Mouse (Mus musculus) megakaryocyte progenitor cell, adult 5-6 weeks (primary cell): Measurements from ENCODE around the gene E130309D02Rik. TPM values are rescaled to one million over a fixed set of nuclear protein-coding genes. Genes with fewer than 3 reads are reported as not detected.

ENCODE experiments used
- ATAC-seq: replicated peaks from 2 replicates; pipeline ENCODE4 v1.8.0; 2016; ENCODE audit warnings: mild to moderate bottlenecking, moderate TSS enrichment, inconsistent platforms; ENCODE audit not compliant: poor library complexity
- total RNA-seq, 2 experiments: library from RNA; stranded (forward) in 1 of 2; stranded (reverse) in 1 of 2; fragments of 157-497, 149-512 nt in 1 of 2; fragments of 200-1000 nt in 1 of 2; gene quantifications; 2 replicates each; pipeline versions ENCODE4 v1.2.3 to v1.2.4; 2015 to 2017

E130309D02Rik gene
- total RNA-seq, 2 experiments from 2014 or later: 23.8 to 41.5 TPM

- peak; percentile 20 for ATAC-seq
Observed at GRCm38 (mm10) chr5:143269363-143270150, 45.6 kb downstream of the E130309D02Rik start, which contains the start of gene Zfp316. Gene Zfp316 (minus strand): TSS chr5:143270022.

DNA sequence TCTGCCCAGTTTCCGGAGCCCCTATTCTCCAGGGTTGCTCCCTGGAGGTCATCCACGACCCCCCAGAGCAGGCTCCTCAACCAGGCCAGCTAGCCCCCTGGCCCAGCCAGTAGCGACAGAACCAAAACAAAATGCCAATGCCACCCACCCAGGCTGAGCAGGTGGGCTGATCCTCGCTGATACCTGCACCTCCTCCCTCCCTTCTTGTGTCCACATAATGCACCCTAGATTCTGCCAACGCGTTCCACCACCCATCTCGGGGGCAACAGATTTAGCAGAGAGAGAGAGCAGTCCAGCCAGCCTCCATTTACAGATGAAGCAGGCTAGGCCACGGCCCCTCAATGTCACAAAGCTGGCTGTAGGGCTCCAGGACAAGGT is 46.2 kb downstream of the E130309D02Rik start:
- ATAC-seq: no peak

GRCm38 (mm10) chr5:143266794-143267193 is 48.4 kb downstream of the E130309D02Rik start:
- ATAC-seq: no peak

GRCm38 (mm10) chr5:143265409-143265808 is 49.8 kb downstream of the E130309D02Rik start:
- no peak for ATAC-seq

DNA sequence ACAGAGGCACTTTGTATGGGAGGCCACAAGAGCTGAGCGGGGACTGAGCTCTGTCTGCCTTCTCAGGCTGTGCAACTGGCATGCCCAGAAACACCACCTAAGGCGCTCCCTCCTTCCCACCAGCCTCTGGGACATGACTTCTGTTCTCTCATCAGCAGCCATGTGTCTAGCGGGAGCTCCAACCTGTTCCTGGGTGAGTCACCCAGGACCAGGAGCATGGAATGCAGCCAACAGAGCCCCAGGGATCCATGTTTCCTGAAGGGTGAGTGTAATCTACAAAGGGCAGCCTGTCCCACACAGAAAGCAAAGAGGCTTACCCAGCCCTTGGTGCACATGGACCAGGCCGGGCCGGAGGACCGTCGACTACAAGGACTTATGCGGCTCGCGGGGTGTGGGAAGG is 50.5 kb downstream of the E130309D02Rik start:
- no peak for ATAC-seq

DNA sequence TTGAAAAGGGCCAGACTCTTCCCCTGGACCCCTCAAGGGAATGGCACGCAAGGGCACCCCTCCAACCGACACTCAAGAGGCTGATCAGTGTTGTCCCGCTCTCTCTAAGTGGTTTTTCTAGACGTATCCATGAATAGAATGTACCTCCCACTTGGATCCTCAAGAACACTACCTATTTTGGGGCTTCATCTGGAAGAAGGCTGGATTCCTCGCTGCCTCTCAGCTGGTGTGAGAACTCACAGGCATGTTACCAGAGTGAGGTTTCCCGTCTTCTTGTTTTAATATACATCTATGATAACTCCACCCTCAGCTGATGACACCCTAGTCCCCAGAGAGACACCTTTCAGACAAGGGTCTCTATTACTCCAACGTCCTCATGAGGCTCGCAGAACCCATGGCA is 53.5 kb downstream of the E130309D02Rik start:
- no peak for ATAC-seq

DNA sequence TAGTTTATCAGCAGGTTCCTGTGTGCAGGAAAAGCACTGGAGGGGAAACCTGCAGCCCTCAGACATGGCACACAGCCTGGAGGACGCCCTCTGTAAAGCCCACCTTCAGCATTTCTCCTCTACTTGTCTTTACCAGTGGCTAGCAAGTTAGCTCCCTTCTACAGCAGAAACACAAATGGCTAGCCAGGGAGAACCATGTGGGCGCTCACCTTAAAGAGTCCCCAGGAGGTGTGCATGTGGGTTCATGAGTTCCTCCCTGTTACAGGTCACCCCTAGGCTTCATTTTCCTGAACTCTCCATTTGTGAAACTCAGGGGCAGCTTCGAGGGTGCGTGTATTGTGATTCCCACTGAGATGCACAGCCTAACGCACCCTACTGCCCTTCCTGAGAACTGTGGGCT is 59.4 kb downstream of the E130309D02Rik start:
- no peak for ATAC-seq

DNA sequence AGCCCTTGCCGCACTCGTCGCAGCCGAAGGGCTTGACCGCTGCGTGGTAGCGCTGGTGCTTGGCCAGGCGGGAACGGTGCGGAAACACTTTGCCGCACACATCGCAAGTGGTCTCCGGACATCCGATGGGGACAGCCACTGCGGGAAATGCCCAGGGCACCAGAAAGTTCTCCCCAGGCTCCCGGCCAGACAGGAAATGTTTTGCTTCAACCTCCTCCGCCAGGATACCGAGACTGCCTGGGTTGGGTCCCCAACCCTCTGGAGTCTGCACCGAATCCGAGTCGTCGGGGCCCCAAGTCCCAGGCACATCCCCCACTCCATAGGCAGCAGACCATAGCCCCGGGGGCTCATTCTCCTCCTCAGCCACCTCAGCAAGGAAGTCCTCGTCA is 60.0 kb downstream of the E130309D02Rik start:
- ATAC-seq: no peak

- no peak for ATAC-seq
Observed at GRCm38 (mm10) chr5:143254487-143255130, 60.6 kb downstream of the E130309D02Rik start.

GRCm38 (mm10) chr5:143253881-143254486 is 61.2 kb downstream of the E130309D02Rik start:
- no peak for ATAC-seq

DNA sequence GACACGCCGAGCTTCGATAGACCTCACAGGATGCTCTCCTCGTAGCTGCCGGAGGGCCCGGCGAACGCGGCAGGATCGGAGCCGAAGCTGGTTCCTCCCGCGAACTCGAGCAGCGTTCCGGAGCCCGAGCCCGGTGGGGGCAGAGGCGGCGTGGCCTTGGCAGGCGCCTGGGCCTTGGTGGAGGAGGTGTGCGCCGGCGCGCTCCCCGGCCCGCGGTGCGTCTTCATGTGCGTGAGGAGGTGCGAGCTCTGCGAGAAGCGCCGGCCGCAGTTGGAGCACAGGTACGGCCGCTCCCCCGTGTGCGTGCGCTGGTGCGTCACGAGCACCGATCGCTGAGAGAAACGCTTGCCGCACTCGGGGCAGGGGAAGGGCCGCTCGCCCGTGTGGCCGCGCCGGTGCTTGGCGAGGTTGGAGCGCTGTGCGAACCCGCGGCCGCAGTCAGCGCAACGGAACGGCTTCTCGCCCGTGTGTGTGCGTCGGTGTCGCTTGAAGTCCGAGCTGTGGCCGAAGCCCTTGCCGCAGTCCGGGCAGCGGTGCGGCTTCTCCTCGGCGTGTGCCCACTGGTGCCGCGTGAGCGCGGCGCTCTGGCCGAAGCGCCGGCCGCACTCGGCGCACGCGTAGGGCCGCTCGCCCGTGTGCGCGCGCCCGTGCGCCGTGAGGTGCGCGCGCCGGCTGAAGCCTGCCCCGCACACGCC is 61.8 kb downstream of the E130309D02Rik start:
- ATAC-seq: no peak

DNA sequence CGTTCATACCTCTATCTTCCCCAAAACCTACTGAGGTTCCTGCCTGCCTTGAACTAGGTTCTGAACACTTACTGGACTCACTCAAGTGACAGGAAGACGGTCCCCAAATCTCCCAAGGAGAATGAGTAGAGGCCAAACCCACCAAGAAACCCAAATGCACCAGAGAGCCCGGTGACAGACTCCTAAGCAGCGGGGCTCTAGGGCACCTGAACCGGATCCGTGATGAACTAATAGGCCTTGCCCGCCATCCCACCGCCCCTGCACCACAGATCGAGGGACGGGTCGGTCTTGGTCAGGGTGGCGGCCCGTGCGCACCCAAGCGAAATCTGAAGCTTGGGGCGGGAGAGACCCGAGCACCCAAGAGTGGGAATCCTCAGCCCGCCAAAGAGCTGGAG is 62.4 kb downstream of the E130309D02Rik start:
- no peak for ATAC-seq

GRCm38 (mm10) chr5:143252039-143252438 is 63.1 kb downstream of the E130309D02Rik start:
- ATAC-seq: no peak

Other genes starting within 250 kb of the E130309D02Rik start
- gene Rnf216, start 202.4 kb downstream of the E130309D02Rik start, total RNA-seq (2015): 43.8 and 53.6 TPM in 2 replicates
- gene Rnf216, start 202.4 kb downstream of the E130309D02Rik start, total RNA-seq (2017): 38.2 and 40.9 TPM in 2 replicates
- gene Olfr718-ps1, start 167.8 kb downstream of the E130309D02Rik start, total RNA-seq (2015): not detected in 2 replicates
- not detected in 2 replicates for gene Olfr718-ps1, start 167.8 kb downstream of the E130309D02Rik start, total RNA-seq (2017)
- 5.9 and 6.2 TPM in 2 replicates for gene Rbak, start 134.6 kb downstream of the E130309D02Rik start, total RNA-seq (2015)
- 8.7 and 10.0 TPM in 2 replicates for gene Rbak, start 134.6 kb downstream of the E130309D02Rik start, total RNA-seq (2017)
- not detected in 2 replicates for gene Spdye4b, start 134.3 kb downstream of the E130309D02Rik start, total RNA-seq (2015)
- gene Spdye4b, start 134.3 kb downstream of the E130309D02Rik start, total RNA-seq (2017): not detected in 2 replicates
- gene Spdye4a, start 88.5 kb downstream of the E130309D02Rik start, total RNA-seq (2015): not detected in 2 replicates
- gene Spdye4a, start 88.5 kb downstream of the E130309D02Rik start, total RNA-seq (2017): not detected in 2 replicates
- gene Zfp12, start 80.2 kb downstream of the E130309D02Rik start, total RNA-seq (2015): 4.5 and 5.2 TPM in 2 replicates
- gene Zfp12, start 80.2 kb downstream of the E130309D02Rik start, total RNA-seq (2017): 11.1 and 12.0 TPM in 2 replicates
- 0.44 and 0.59 TPM in 2 replicates for gene Zfp316, start 45.3 kb downstream of the E130309D02Rik start, total RNA-seq (2015)
- 1.8 and 3.7 TPM in 2 replicates for gene Zfp316, start 45.3 kb downstream of the E130309D02Rik start, total RNA-seq (2017)
- not detected in 2 replicates for gene Zfp853, start 21.7 kb downstream of the E130309D02Rik start, total RNA-seq (2015)
- not detected in 2 replicates for gene Zfp853, start 21.7 kb downstream of the E130309D02Rik start, total RNA-seq (2017)
- gene Zdhhc4, start 13.9 kb upstream of the E130309D02Rik start, total RNA-seq (2015): 58.7 and 66.4 TPM in 2 replicates
- 36.2 and 38.7 TPM in 2 replicates for gene Zdhhc4, start 13.9 kb upstream of the E130309D02Rik start, total RNA-seq (2017)
- not detected in 2 replicates for gene Grid2ip, start 42.0 kb upstream of the E130309D02Rik start, total RNA-seq (2015)
- not detected in 2 replicates for gene Grid2ip, start 42.0 kb upstream of the E130309D02Rik start, total RNA-seq (2017)
- gene Kdelr2, start 88.5 kb upstream of the E130309D02Rik start, total RNA-seq (2015): 98.7 and 103 TPM in 2 replicates
- gene Kdelr2, start 88.5 kb upstream of the E130309D02Rik start, total RNA-seq (2017): 150 and 171 TPM in 2 replicates
- gene Daglb, start 149.2 kb upstream of the E130309D02Rik start, total RNA-seq (2015): 13.4 and 15.3 TPM in 2 replicates
- 22.7 and 25.9 TPM in 2 replicates for gene Daglb, start 149.2 kb upstream of the E130309D02Rik start, total RNA-seq (2017)
- gene Rac1, start 212.7 kb upstream of the E130309D02Rik start, total RNA-seq (2015): 654 and 681 TPM in 2 replicates
- 85.9 and 114 TPM in 2 replicates for gene Rac1, start 212.7 kb upstream of the E130309D02Rik start, total RNA-seq (2017)